Mouse (Mus musculus): ENCODE results near the gene Bhmt. TPM values are rescaled to one million over a fixed set of nuclear protein-coding genes. Genes with fewer than 3 reads are reported as not detected.

Bhmt gene
- polyA plus RNA-seq (2012; rRNA removed): 1.3 TPM in 1 of 2 replicates, not detected in the other

GRCm38 (mm10) chr13:93637282-93638245 lies at the start of gene Bhmt:
Gene Bhmt (minus strand): TSS chr13:93637961.
- WGBS: 66% methylated on average over 19 of the region's 19 CpGs

GRCm38 (mm10) chr13:93687321-93687720 lies 49.6 kb upstream of the Bhmt start:
- WGBS: 45% methylated on average over 5 of the region's 5 CpGs
- no peak for DNase-seq (ENCODE audit: low read depth, low spot score)

More at GRCm38 (mm10) chr13:93637282-93638245, at the start of gene Bhmt:
- no peak for DNase-seq (ENCODE audit: low read depth, low spot score)

- DNase-seq (ENCODE audit: low read depth, low spot score): no peak
Observed at GRCm38 (mm10) chr13:93685226-93685625, 47.5 kb upstream of the Bhmt start.

GRCm38 (mm10) chr13:93683336-93683735 lies 45.6 kb upstream of the Bhmt start:
- DNase-seq (ENCODE audit: low read depth, low spot score): peak; percentile 96

More at GRCm38 (mm10) chr13:93685226-93685625, 47.5 kb upstream of the Bhmt start:
- WGBS: 91% methylated on average over 4 of the region's 4 CpGs

GRCm38 (mm10) chr13:93676864-93677263 lies 39.1 kb upstream of the Bhmt start:
- WGBS: 72% methylated on average over 9 of the region's 9 CpGs

GRCm38 (mm10) chr13:93674131-93674561 lies 36.4 kb upstream of the Bhmt start, which contains the start of the genes Bhmt2 and Dmgdh:
Gene Bhmt2 (minus strand): TSS chr13:93674302.
Gene Dmgdh (plus strand): TSS chr13:93674433.
- no peak for DNase-seq (ENCODE audit: low read depth, low spot score)
- 19% methylated on average over 31 of the region's 31 CpGs for WGBS

More at GRCm38 (mm10) chr13:93676864-93677263, 39.1 kb upstream of the Bhmt start:
- no peak for DNase-seq (ENCODE audit: low read depth, low spot score)

GRCm38 (mm10) chr13:93673296-93673695 lies 35.5 kb upstream of the Bhmt start:
- no peak for DNase-seq (ENCODE audit: low read depth, low spot score)
- 74% methylated on average over 2 of the region's 2 CpGs for WGBS

GRCm38 (mm10) chr13:93672371-93672770 lies 34.6 kb upstream of the Bhmt start:
- no peak for DNase-seq (ENCODE audit: low read depth, low spot score)
- 59% methylated on average over 4 of the region's 4 CpGs for WGBS

GRCm38 (mm10) chr13:93667586-93667985 lies 29.8 kb upstream of the Bhmt start:
- 90% methylated on average over 4 of the region's 4 CpGs for WGBS
- DNase-seq (ENCODE audit: low read depth, low spot score): no peak

GRCm38 (mm10) chr13:93657941-93658340 lies 20.2 kb upstream of the Bhmt start:
- WGBS: 62% methylated on average over 5 of the region's 5 CpGs
- no peak for DNase-seq (ENCODE audit: low read depth, low spot score)

- DNase-seq (ENCODE audit: low read depth, low spot score): no peak
- 91% methylated on average over 6 of the region's 6 CpGs for WGBS
Observed at GRCm38 (mm10) chr13:93653382-93653781, 15.6 kb upstream of the Bhmt start.

GRCm38 (mm10) chr13:93648387-93649130 lies 10.8 kb upstream of the Bhmt start:
- DNase-seq (ENCODE audit: low read depth, low spot score): no peak
- WGBS: 61% methylated on average over 7 of the region's 7 CpGs

GRCm38 (mm10) chr13:93639636-93640035 lies 1.9 kb upstream of the Bhmt start:
- DNase-seq (ENCODE audit: low read depth, low spot score): no peak
- 60% methylated on average over 4 of the region's 4 CpGs for whole genome bisulfite sequencing

- DNase-seq (ENCODE audit: low read depth, low spot score): no peak
- WGBS: 62% methylated on average over 1 of the region's 1 CpGs
Observed at GRCm38 (mm10) chr13:93636561-93636960, 1.2 kb downstream of the Bhmt start.

GRCm38 (mm10) chr13:93632927-93633326 lies 4.8 kb downstream of the Bhmt start:
- WGBS: 88% methylated on average over 5 of the region's 5 CpGs
- DNase-seq (ENCODE audit: low read depth, low spot score): no peak

- 78% methylated on average over 10 of the region's 10 CpGs for WGBS
- no peak for DNase-seq (ENCODE audit: low read depth, low spot score)
Observed at GRCm38 (mm10) chr13:93630941-93631705, 6.6 kb downstream of the Bhmt start.

- WGBS: 36% methylated on average over 6 of the region's 6 CpGs
- no peak for DNase-seq (ENCODE audit: low read depth, low spot score)
Observed at GRCm38 (mm10) chr13:93628861-93629260, 8.9 kb downstream of the Bhmt start.

GRCm38 (mm10) chr13:93614361-93614948 lies 23.3 kb downstream of the Bhmt start:
- DNase-seq (ENCODE audit: low read depth, low spot score): peak; percentile 72

GRCm38 (mm10) chr13:93613771-93614170 lies 24.0 kb downstream of the Bhmt start:
- WGBS: 63% methylated on average over 4 of the region's 4 CpGs
- DNase-seq (ENCODE audit: low read depth, low spot score): no peak

More at GRCm38 (mm10) chr13:93614361-93614948, 23.3 kb downstream of the Bhmt start:
- WGBS: 11% methylated on average over 6 of the region's 6 CpGs
